Mouse (Mus musculus) stomach, embryonic 14.5 days (tissue): ENCODE results near the gene Ick. TPM values are rescaled to one million over a fixed set of nuclear protein-coding genes. Genes with fewer than 3 reads are reported as not detected.
"Not testable (repeated sequence)": the region's sequence is repeated elsewhere in the genome, so short reads cannot be mapped to it uniquely, and the experiment has no call there.

Source experiments
- ATAC-seq: fragments of 200-750 bp; cut with Nextera tagmentation; 2 replicates; pipeline ENCODE4 v1.8.0; 2017; ENCODE audit warnings: low read depth, moderate TSS enrichment; ENCODE audit not compliant: insufficient number of reproducible peaks, insufficient read depth, low FRiP score
- H3K27ac ChIP-seq: fragments of 300-500 bp; sonication (generic); 2 replicates; pipeline ENCODE4 v1.5.1; 2014; ENCODE audit warnings: mild to moderate bottlenecking, low read length, moderate library complexity, mixed read lengths
- H3K27me3 ChIP-seq: fragments of 300-500 bp; sonication (generic); 2 replicates; pipeline ENCODE4 v1.6.1; 2014; ENCODE audit warnings: low read length, control low read depth, mixed read lengths; ENCODE audit not compliant: control insufficient read depth, insufficient read depth
- H3K36me3 ChIP-seq: fragments of 300-500 bp; sonication (generic); 2 replicates; pipeline ENCODE4 v1.6.1; 2014; ENCODE audit warnings: mild to moderate bottlenecking, control low read depth, low read length, moderate library complexity, mixed read lengths; ENCODE audit not compliant: control insufficient read depth, insufficient read depth
- H3K4me1 ChIP-seq: fragments of 300-500 bp; sonication (generic); 2 replicates; pipeline ENCODE4 v1.6.1; 2014; ENCODE audit warnings: low read length, control low read depth, mixed read lengths; ENCODE audit not compliant: control insufficient read depth, insufficient read depth
- H3K4me2 ChIP-seq: fragments of 300-500 bp; sonication (generic); replicated peaks from 2 replicates; pipeline ENCODE4 v1.6.1; 2014; ENCODE audit warnings: low read depth, low read length, control low read depth
- H3K4me3 ChIP-seq: fragments of 300-500 bp; sonication (generic); 2 replicates; pipeline ENCODE4 v1.5.1; 2014; ENCODE audit warnings: low read depth, low read length, control low read depth
- H3K9ac ChIP-seq: fragments of 300-500 bp; sonication (generic); replicated peaks from 2 replicates; pipeline ENCODE4 v1.6.1; 2014; ENCODE audit warnings: low read depth, mild to moderate bottlenecking, control low read depth, low read length, moderate library complexity, mixed read lengths
- H3K9me3 ChIP-seq: fragments of 300-500 bp; sonication (generic); 2 replicates; pipeline ENCODE4 v1.6.1; 2016; ENCODE audit warnings: low read depth, low read length, control low read depth; ENCODE audit not compliant: control insufficient read depth
- WGBS: fragments of 180-500 bp; shearing (Covaris S2); extraction: QIAGEN DNeasy Blood & Tissue Kit; methylation state at CpG from one replicate; pipeline ENCODE4 v1.1.7; 2014; 5-methylcytosine and 5-hydroxymethylcytosine counted together
- polyA plus RNA-seq: library from polyadenylated mRNA; unstranded; fragments of >200 nt; fragmentation: Nextera tagmentation; extraction: Ambion mirVana; gene quantifications from 2 replicates; pipeline ENCODE4 v1.2.1, GENCODE M21; 2014

The Ick gene
- polyA plus RNA-seq, 1 experiment from 2014 or later: 28.4 TPM

- H3K4me1 ChIP-seq: no peaks in the 10 kb centered on the region
- WGBS: 85% methylated on average over 4 of the region's 4 CpGs
- no peak overlapping the region for H3K4me2 ChIP-seq
- no peak for ATAC-seq
- H3K4me3 ChIP-seq: no peak overlapping the region
- no peak overlapping the region for H3K27ac ChIP-seq
- H3K36me3 ChIP-seq: peaks cover 22% of the 10 kb centered on the region
- H3K9me3 ChIP-seq: peaks cover 7% of the 10 kb centered on the region; the same call in 1 of the 2 replicates
- no peak overlapping the region for H3K9ac ChIP-seq
- H3K27me3 ChIP-seq: no peaks in the 10 kb centered on the region
Measured at GRCm38 (mm10) chr9:78139463-78139862, 30.5 kb downstream of the Ick start.

DNA sequence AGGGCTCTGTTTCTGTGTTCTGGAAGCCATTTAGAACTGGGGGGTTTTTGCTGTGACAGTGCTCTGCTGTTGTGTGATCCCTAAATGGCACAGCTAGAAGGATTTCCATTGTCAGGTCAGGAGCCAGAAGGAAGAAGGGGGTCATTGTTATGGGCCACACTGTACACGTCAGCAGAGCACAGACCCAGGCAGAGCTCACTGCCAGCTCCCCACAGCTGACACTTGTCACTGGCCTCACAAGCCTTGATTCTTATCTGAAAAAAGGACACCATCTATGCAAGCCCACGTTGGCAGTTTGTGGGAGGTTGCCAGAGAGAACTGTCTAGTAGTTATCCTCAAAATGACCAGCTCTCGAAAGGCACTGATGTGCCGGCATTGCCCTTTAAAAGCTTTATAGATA lies 37.1 kb downstream of the Ick start:
- no peak overlapping the region for H3K27ac ChIP-seq
- H3K36me3 ChIP-seq: peaks cover 18% of the 10 kb centered on the region
- H3K27me3 ChIP-seq: no peaks in the 10 kb centered on the region
- ATAC-seq: peak; percentile 42; the same call in 1 of the 2 replicates
- WGBS: 64% methylated on average over 4 of the region's 4 CpGs
- no peak overlapping the region for H3K9ac ChIP-seq
- H3K4me1 ChIP-seq: no peaks in the 10 kb centered on the region
- no peak overlapping the region for H3K4me2 ChIP-seq
- H3K9me3 ChIP-seq: peaks cover 7% of the 10 kb centered on the region; the same call in 1 of the 2 replicates
- no peak overlapping the region for H3K4me3 ChIP-seq

DNA sequence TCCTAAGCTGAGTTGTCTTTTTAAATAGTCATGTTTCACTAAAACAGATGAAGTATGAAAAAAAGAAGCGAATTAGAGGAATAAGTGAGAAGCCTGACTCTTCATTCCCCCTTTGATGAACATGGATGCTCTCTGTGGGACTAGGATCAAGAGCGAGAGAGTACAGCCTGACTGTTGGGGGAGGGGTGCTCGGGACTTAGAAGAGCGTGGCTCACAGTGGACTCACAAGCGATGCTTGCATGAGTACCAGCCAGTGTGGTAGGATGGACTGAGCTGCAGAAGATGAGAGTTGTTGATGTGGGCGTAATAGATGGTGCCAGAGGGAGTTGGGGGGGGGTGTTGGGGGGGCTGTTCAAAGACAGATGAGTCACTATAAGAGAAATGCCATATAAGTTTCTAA lies 37.6 kb downstream of the Ick start:
- no peaks in the 10 kb centered on the region for H3K4me1 ChIP-seq
- H3K36me3 ChIP-seq: peaks cover 13% of the 10 kb centered on the region
- ATAC-seq: 0 out of 2 replicates have a peak, but pooled peaks have one; percentile 42
- H3K27ac ChIP-seq: no peak overlapping the region
- H3K9ac ChIP-seq: no peak overlapping the region
- H3K4me2 ChIP-seq: no peak overlapping the region
- no peak overlapping the region for H3K4me3 ChIP-seq
- peaks cover 6% of the 10 kb centered on the region; the same call in 1 of the 2 replicates for H3K9me3 ChIP-seq
- WGBS: 79% methylated on average over 6 of the region's 6 CpGs
- no peaks in the 10 kb centered on the region for H3K27me3 ChIP-seq

DNA sequence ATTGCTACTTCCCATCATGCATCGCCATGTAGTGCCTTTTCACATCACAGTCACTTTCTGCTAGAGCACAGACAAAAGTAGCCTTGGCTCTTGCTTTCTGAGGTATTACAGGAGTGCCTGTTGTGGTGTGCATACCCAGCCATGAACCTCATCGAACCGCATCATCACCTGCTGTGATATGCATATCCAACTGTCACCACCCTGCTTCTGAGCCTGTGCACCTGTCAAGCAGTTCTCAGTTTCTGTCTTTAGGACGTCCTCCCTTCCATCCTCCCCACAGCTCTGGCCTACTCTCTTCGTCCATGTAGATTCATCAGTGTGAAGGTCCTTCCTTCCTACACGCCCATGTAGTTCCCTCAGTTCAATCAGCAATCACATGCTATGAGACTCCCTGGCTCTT lies 39.2 kb downstream of the Ick start:
- Histone ChIP-seq H3K27me3 (no peaks in the 10 kb centered on the region), H3K36me3 (peaks cover 6% of the 10 kb centered on the region), H3K4me1 (no peaks in the 10 kb centered on the region), H3K4me3 (no peak overlapping the region), H3K9me3 (no peaks in the 10 kb centered on the region), H3K9ac (no peak overlapping the region), H3K4me2 (no peak overlapping the region), H3K27ac (no peak overlapping the region)
- ATAC-seq: no peak
- 93% methylated on average over 6 of the region's 6 CpGs for WGBS

- not testable (repeated sequence) for ATAC-seq, H3K4me2 ChIP-seq, H3K27ac ChIP-seq, H3K9me3 ChIP-seq, H3K4me3 ChIP-seq, H3K9ac ChIP-seq, H3K36me3 ChIP-seq, H3K4me1 ChIP-seq, H3K27me3 ChIP-seq
- 93% methylated on average over 2 of the region's 2 CpGs for WGBS
Measured at GRCm38 (mm10) chr9:78149770-78150169, 40.8 kb downstream of the Ick start.

- Histone ChIP-seq H3K4me1 (no peaks in the 10 kb centered on the region), H3K36me3 (peaks cover 29% of the 10 kb centered on the region), H3K4me2 (no peak overlapping the region), H3K9ac (no peak overlapping the region), H3K27ac (no peak overlapping the region), H3K9me3 (no peaks in the 10 kb centered on the region), H3K4me3 (no peak overlapping the region), H3K27me3 (no peaks in the 10 kb centered on the region)
- WGBS: 74% methylated on average over 11 of the region's 11 CpGs
- no peak for ATAC-seq
Measured at GRCm38 (mm10) chr9:78154211-78154977, 45.4 kb downstream of the Ick start.

- H3K4me2 ChIP-seq: no peak overlapping the region
- no peaks in the 10 kb centered on the region for H3K4me1 ChIP-seq
- WGBS: 91% methylated on average over 1 of the region's 1 CpGs
- H3K27ac ChIP-seq: no peak overlapping the region
- H3K4me3 ChIP-seq: no peak overlapping the region
- ATAC-seq: no peak
- peaks cover 54% of the 10 kb centered on the region for H3K36me3 ChIP-seq
- no peaks in the 10 kb centered on the region for H3K27me3 ChIP-seq
- no peak overlapping the region for H3K9ac ChIP-seq
- H3K9me3 ChIP-seq: no peaks in the 10 kb centered on the region
Measured at GRCm38 (mm10) chr9:78157221-78157620, 48.2 kb downstream of the Ick start.

DNA sequence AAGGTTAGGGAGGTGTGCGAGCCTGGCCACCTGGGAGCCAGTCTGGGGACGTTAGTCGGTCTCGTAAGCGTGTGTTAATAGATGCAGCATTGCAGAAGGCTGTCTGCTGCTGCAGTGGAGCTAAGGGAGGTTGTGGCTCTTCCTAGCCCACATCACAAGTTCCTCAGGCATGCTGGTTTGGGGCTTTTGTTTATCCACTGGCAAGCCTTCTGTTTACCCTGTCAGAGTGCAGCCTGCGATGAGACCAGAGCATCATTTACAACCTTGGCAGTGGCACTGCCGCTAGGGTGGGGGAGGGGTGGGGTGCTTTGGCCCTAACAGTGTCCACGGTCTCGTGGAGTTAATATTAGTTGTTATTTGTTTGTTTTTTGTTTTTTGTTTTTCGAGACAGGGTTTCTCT lies 54.3 kb downstream of the Ick start:
- Histone ChIP-seq H3K27ac (no peak overlapping the region), H3K27me3 (no peaks in the 10 kb centered on the region), H3K4me3 (no peak overlapping the region), H3K36me3 (peaks cover 52% of the 10 kb centered on the region), H3K4me2 (no peak overlapping the region), H3K9me3 (no peaks in the 10 kb centered on the region), H3K9ac (no peak overlapping the region), H3K4me1 (no peaks in the 10 kb centered on the region)
- ATAC-seq: no peak
- 67% methylated on average over 10 of the region's 10 CpGs for WGBS

- H3K4me2 ChIP-seq: no peak overlapping the region
- no peak overlapping the region for H3K9ac ChIP-seq
- no peaks in the 10 kb centered on the region for H3K27me3 ChIP-seq
- H3K36me3 ChIP-seq: peaks cover 39% of the 10 kb centered on the region
- 88% methylated on average over 3 of the region's 3 CpGs for WGBS
- H3K9me3 ChIP-seq: no peaks in the 10 kb centered on the region
- no peaks in the 10 kb centered on the region for H3K4me1 ChIP-seq
- ATAC-seq: no peak
- no peak overlapping the region for H3K4me3 ChIP-seq
- no peak overlapping the region for H3K27ac ChIP-seq
Measured at GRCm38 (mm10) chr9:78164741-78165140, 55.7 kb downstream of the Ick start.
